Mouse (Mus musculus): ENCODE results near the gene Spaar.

- TF ChIP-seq POLR2A (IDR thresholded peaks at IDR 0.05; ENCODE audit: borderline replicate concordance, low read depth, low read length), result no peak
- TF ChIP-seq CTCF (IDR thresholded peaks at IDR 0.05; ENCODE audit: low read depth, low read length), result no peak
Measured at GRCm38 (mm10) chr4:43728576-43728954, 1.3 kb upstream of the Spaar start.
